Mouse (Mus musculus): ENCODE measurements around the gene Pgghg. TPM values are rescaled to one million over a fixed set of nuclear protein-coding genes. Genes with fewer than 3 reads are reported as not detected.

Pgghg gene
- total and polyA plus RNA-seq, 3 experiments: 3.1 to 3.3 (median 3.2) TPM

DNA sequence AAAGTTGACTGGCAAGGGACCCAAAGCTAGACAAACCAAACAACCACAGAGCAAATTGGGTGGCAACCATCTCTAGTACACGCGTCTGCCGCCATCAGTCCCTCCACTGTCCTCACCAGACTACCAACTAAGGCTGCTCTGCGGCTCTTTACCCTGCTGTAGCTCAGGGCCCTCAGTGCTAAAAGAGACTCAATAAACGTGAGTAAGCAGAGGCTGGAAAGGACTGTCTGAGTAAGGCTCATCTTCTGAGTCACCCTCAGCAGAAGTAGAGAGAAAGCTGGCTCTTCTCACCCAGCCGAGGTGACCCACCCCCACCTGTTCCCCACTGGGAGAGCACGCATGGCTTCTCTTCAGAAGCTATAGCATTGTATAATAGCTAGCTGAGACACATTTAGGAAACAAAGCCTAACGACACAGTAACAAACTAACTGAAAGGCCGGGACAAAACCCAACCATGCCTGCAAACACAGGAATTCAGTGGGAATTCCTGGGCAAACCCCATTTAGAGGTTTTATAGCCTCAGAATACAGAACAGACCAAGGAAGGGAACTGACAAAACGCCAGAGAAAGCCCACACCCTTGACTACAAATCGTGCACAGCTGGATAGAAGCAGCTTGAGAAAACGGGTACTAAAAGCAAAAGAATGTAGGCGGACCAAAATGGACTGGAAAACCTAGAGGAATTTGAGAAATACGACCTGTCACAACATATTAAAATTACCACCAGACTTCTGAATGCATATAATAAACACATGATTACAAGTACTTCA lies 32.4 kb downstream of the Pgghg start:
- H3K9ac ChIP-seq (ENCODE audit: insufficient read depth, low read depth): 0 out of 2 replicates have a peak overlapping the region, but pooled peaks have one; percentile 18
- H3K4me3 ChIP-seq (replicated peaks in 1 of 3; ENCODE audit: low read depth in 2 of 3, low read length in 2 of 3, poor library complexity in 1 of 3): no peak overlapping the region
- H3K27me3 ChIP-seq (replicated peaks): no peaks in the 10 kb centered on the region
- in situ Hi-C loops (cut with MboI; ENCODE audit: low pct_ligation_motif_present, low pct_unique_long_range_greater_than_20kb, low sequenced_read_pairs) (no loop called here), dilution Hi-C loops (cut with MboI; ENCODE audit: extremely low pct_ligation_motif_present, extremely low pct_unique_long_range_greater_than_20kb, low sequenced_read_pairs) (no loop called here)
- no peaks in the 10 kb centered on the region for H3K36me3 ChIP-seq (replicated peaks in 1 of 2; ENCODE audit: control insufficient read depth in 1 of 2, insufficient read depth in 1 of 2, low read length in 1 of 2)
- peaks cover 13 to 63% of the 10 kb centered on the region in 2 experiments for H3K4me1 ChIP-seq (ENCODE audit: control insufficient read depth in 1 of 2, insufficient read depth in 2 of 2)
- no peaks in the 10 kb centered on the region for H3K9me3 ChIP-seq (replicated peaks; ENCODE audit: low read length)
- peak; percentile 68 for TF ChIP-seq CHD2 (IDR thresholded peaks at IDR 0.05; ENCODE audit: low read length)
- TF ChIP-seq RAD21 (IDR thresholded peaks at IDR 0.05; ENCODE audit: low read depth, low read length): no peak; the same call in none of the 2 replicates
- TF ChIP-seq TCF12 (IDR thresholded peaks at IDR 0.05; ENCODE audit: low read depth, low read length): peak; percentile 62; the same call in 1 of the 2 replicates
- TF ChIP-seq JUN (IDR thresholded peaks at IDR 0.05; ENCODE audit: insufficient read depth, low read depth, low read length): no peak
- TF ChIP-seq SIN3A (IDR thresholded peaks at IDR 0.05; ENCODE audit: low read length): no peak
- 0 out of 2 replicates have a peak, but pooled peaks have one; percentile 13 for TF ChIP-seq JUND (conservative IDR thresholded peaks at IDR 0.05; ENCODE audit: low read depth, low read length)
- no peak for TF ChIP-seq CTCF (conservative IDR thresholded peaks at IDR 0.05 in 1 of 2, IDR thresholded peaks at IDR 0.05 in 1 of 2; ENCODE audit: low read depth in 2 of 2, low read length in 2 of 2)
- TF ChIP-seq GABPA (IDR thresholded peaks at IDR 0.05; ENCODE audit: insufficient replicate concordance, low read depth, low read length): no peak
- no peak for TF ChIP-seq ZKSCAN1 (IDR thresholded peaks at IDR 0.05; ENCODE audit: borderline replicate concordance, low read depth, low read length)
- peak; percentile 95 for TF ChIP-seq BHLHE40 (IDR thresholded peaks at IDR 0.05; ENCODE audit: low read depth, low read length)
- TF ChIP-seq SMC3 (IDR thresholded peaks at IDR 0.05; ENCODE audit: low read depth, low read length): 0 out of 2 replicates have a peak, but pooled peaks have one; percentile 2
- TF ChIP-seq IRF4 (IDR thresholded peaks at IDR 0.05; ENCODE audit: low read depth, low read length): peak; percentile 77
- TF ChIP-seq PAX5 (IDR thresholded peaks at IDR 0.05; ENCODE audit: low read length): no peak
- TF ChIP-seq USF2 (conservative IDR thresholded peaks at IDR 0.05; ENCODE audit: low read depth, low read length): no peak
- no peak for TF ChIP-seq MXI1 (IDR thresholded peaks at IDR 0.05; ENCODE audit: low read depth, low read length)
- peak; percentile 65; the same call in 1 of the 2 replicates for TF ChIP-seq EP300 (IDR thresholded peaks at IDR 0.05; ENCODE audit: low read length)
- no peak for TF ChIP-seq NELFE (IDR thresholded peaks at IDR 0.05; ENCODE audit: low read depth, low read length)
- TF ChIP-seq USF1 (IDR thresholded peaks at IDR 0.05; ENCODE audit: low read depth, low read length): no peak
- TF ChIP-seq MAFK (IDR thresholded peaks at IDR 0.05; ENCODE audit: insufficient replicate concordance, low read length): no peak
- no peak for TF ChIP-seq NRF1 (IDR thresholded peaks at IDR 0.05; ENCODE audit: low read depth, low read length)
- peak; percentile 57; the same call in 1 of the 2 replicates for TF ChIP-seq MEF2A (IDR thresholded peaks at IDR 0.05; ENCODE audit: borderline replicate concordance, low read depth, low read length)
- TF ChIP-seq POLR2A (IDR thresholded peaks at IDR 0.05; ENCODE audit: low read depth, low read length): peak; percentile 29; the same call in 1 of the 2 replicates
- TF ChIP-seq ELF1 (IDR thresholded peaks at IDR 0.05; ENCODE audit: low read depth, low read length): no peak
- no peak for TF ChIP-seq ZNF384 (IDR thresholded peaks at IDR 0.05; ENCODE audit: low read depth, low read length)
- TF ChIP-seq E2F4 (IDR thresholded peaks at IDR 0.05; ENCODE audit: insufficient replicate concordance, low read depth, low read length): no peak
- no peak; the same call in 1 of the 2 replicates for TF ChIP-seq MAZ (IDR thresholded peaks at IDR 0.05; ENCODE audit: low read depth, low read length)
- no peak for TF ChIP-seq HCFC1 (IDR thresholded peaks at IDR 0.05; ENCODE audit: low read depth, low read length)
- TF ChIP-seq POLR2AphosphoS2 (IDR thresholded peaks at IDR 0.05; ENCODE audit: low read depth, low read length): no peak
- TF ChIP-seq ZC3H11A (IDR thresholded peaks at IDR 0.05; ENCODE audit: low read depth, low read length): no peak
- 0 out of 2 replicates have a peak, but pooled peaks have one; percentile 33 for TF ChIP-seq TBP (conservative IDR thresholded peaks at IDR 0.05; ENCODE audit: low read depth, low read length)
- no peak for TF ChIP-seq KAT2A (IDR thresholded peaks at IDR 0.05; ENCODE audit: insufficient replicate concordance, low read length)
- no peak for TF ChIP-seq CHD1 (IDR thresholded peaks at IDR 0.05; ENCODE audit: low read depth, low read length)
- no peak for TF ChIP-seq UBTF (IDR thresholded peaks at IDR 0.05; ENCODE audit: low read depth, low read length)
- TF ChIP-seq MAX (IDR thresholded peaks at IDR 0.05; ENCODE audit: low read length): 0 out of 2 replicates have a peak, but pooled peaks have one; percentile 37
- no peak; the same call in 1 of the 2 replicates for TF ChIP-seq MYC (IDR thresholded peaks at IDR 0.05; ENCODE audit: low read depth, low read length)
- no peak for TF ChIP-seq ZMIZ1 (IDR thresholded peaks at IDR 0.05; ENCODE audit: low read depth, low read length)
- 0 out of 2 replicates have a peak, but pooled peaks have one; percentile 26 for TF ChIP-seq RCOR1 (conservative IDR thresholded peaks at IDR 0.05; ENCODE audit: low read depth, low read length)
- peak; percentile 73 for TF ChIP-seq ETS1 (conservative IDR thresholded peaks at IDR 0.05; ENCODE audit: low read depth, low read length)
- peak; percentile 68 for DNase-seq (ENCODE audit: extremely low read depth)
- H3K79me2 ChIP-seq (replicated peaks; ENCODE audit: control insufficient read depth, extremely low read depth, insufficient read depth, poor library complexity, severe bottlenecking): no peaks in the 10 kb centered on the region
- H3K4me2 ChIP-seq (ENCODE audit: insufficient read depth, low read depth, poor library complexity, severe bottlenecking): peak overlapping the region; percentile 42; the same call in 1 of the 2 replicates
- H3K27ac ChIP-seq (ENCODE audit: insufficient read depth, low read depth): peak overlapping the region; percentile 56
